Mouse (Mus musculus) liver, embryonic 14.5 days (tissue): ENCODE measurements around the gene Snx19. TPM values are rescaled to one million over a fixed set of nuclear protein-coding genes. Genes with fewer than 3 reads are reported as not detected.

ENCODE experiments used
- ATAC-seq: fragments of 200-750 bp; cut with Nextera tagmentation; 2 replicates; pipeline ENCODE4 v1.8.0; 2017; ENCODE audit warnings: moderate number of reproducible peaks, mild to moderate bottlenecking, moderate library complexity; ENCODE audit not compliant: insufficient read depth
- DNase-seq, 3 experiments: peaks; one replicate each; pipeline ENCODE4 v3.0.0-alpha.2; 2012 to 2013; ENCODE audit warnings: low read depth in 3 of 3, low spot score in 3 of 3
- H3K27ac ChIP-seq: fragments of 300-500 bp; sonication (generic); 2 replicates; pipeline ENCODE4 v1.5.1; 2014; ENCODE audit warnings: moderate library complexity, mild to moderate bottlenecking, control low read depth, inconsistent platforms
- H3K27me3 ChIP-seq: fragments of 300-500 bp; sonication (generic); 2 replicates; pipeline ENCODE4 v1.6.1; 2014; ENCODE audit warnings: mild to moderate bottlenecking, low read length, moderate library complexity; ENCODE audit not compliant: control insufficient read depth, insufficient read depth
- H3K36me3 ChIP-seq: fragments of 300-500 bp; sonication (generic); replicated peaks from 2 replicates; pipeline ENCODE4 v1.6.1; 2014; ENCODE audit warnings: low read depth; ENCODE audit not compliant: control insufficient read depth, insufficient read depth
- H3K4me1 ChIP-seq, 2 experiments: fragments of 200-500 bp in 1 of 2; fragments of 300-500 bp in 1 of 2; sonication (generic) in 1 of 2; replicated peaks; 2 replicates each; pipeline ENCODE4 v1.6.1; 2012 to 2014; ENCODE audit warnings: antibody characterized with exemption in 1 of 2, inconsistent platforms in 1 of 2, low read length in 1 of 2; ENCODE audit not compliant: control insufficient read depth in 2 of 2, insufficient read depth in 2 of 2
- H3K4me2 ChIP-seq: fragments of 300-500 bp; sonication (generic); 2 replicates; pipeline ENCODE4 v1.6.1; 2014; ENCODE audit warnings: low read depth, mild to moderate bottlenecking, control low read depth, moderate library complexity
- H3K4me3 ChIP-seq, 2 experiments: fragments of 200-500 bp in 1 of 2; fragments of 300-500 bp in 1 of 2; sonication (generic) in 1 of 2; 2 replicates each; pipeline ENCODE4 v1.5.1; 2012 to 2014; ENCODE audit warnings: low read depth in 2 of 2, low read length in 2 of 2, mild to moderate bottlenecking in 2 of 2, control low read depth in 1 of 2, inconsistent platforms in 1 of 2, moderate library complexity in 1 of 2; ENCODE audit not compliant: insufficient read depth in 1 of 2
- H3K9ac ChIP-seq: fragments of 300-500 bp; sonication (generic); replicated peaks from 2 replicates; pipeline ENCODE4 v1.6.1; 2014; ENCODE audit warnings: mild to moderate bottlenecking, control low read depth, moderate library complexity
- H3K9me3 ChIP-seq: fragments of 300-500 bp; sonication (generic); 2 replicates; pipeline ENCODE4 v1.6.1; 2016; ENCODE audit warnings: low read length, mixed read lengths; ENCODE audit not compliant: control insufficient read depth
- CTCF ChIP-seq: IDR thresholded peaks from 2 replicates; pipeline ENCODE4 v1.5.1; 2016; ENCODE audit warnings: antibody characterized with exemption, low read depth, control low read depth
- EP300 ChIP-seq: IDR thresholded peaks from 2 replicates; pipeline ENCODE4 v1.6.1; 2016; ENCODE audit warnings: antibody characterized with exemption, low read depth
- WGBS: fragments of 180-500 bp; shearing (Covaris S2); extraction: QIAGEN DNeasy Blood & Tissue Kit; methylation state at CpG from one replicate; pipeline ENCODE4 v1.1.7; 2014; ENCODE audit not compliant: insufficient replicate concordance; 5-methylcytosine and 5-hydroxymethylcytosine counted together
- polyA plus RNA-seq, 2 experiments: library from polyadenylated mRNA; depleted of rRNA in 1 of 2; stranded (reverse) in 1 of 2; unstranded in 1 of 2; fragments of >200 nt; fragmentation: Nextera tagmentation in 1 of 2; extraction: Ambion mirVana in 1 of 2; gene quantifications; 2 replicates each; pipeline versions ENCODE4 v1.2.1 to v1.2.3; 2012 to 2014

The Snx19 gene
- polyA plus RNA-seq, 2 experiments, result 3.2 to 4.4 TPM

- ATAC-seq, result no peak
- H3K9ac ChIP-seq, result no peak overlapping the region
- DNase-seq, result no peak
- H3K27ac ChIP-seq, result no peak overlapping the region
- H3K4me1 ChIP-seq, result no peaks in the 10 kb centered on the region
- H3K9me3 ChIP-seq, result no peaks in the 10 kb centered on the region
- WGBS, result 45% methylated on average over 1 of the region's 1 CpGs
- no peak overlapping the region for H3K4me2 ChIP-seq
- TF ChIP-seq CTCF, result no peak
- TF ChIP-seq EP300, result no peak
- H3K36me3 ChIP-seq, result no peaks in the 10 kb centered on the region
- no peaks in the 10 kb centered on the region for H3K27me3 ChIP-seq
- no peak overlapping the region for H3K4me3 ChIP-seq
Measured at GRCm38 (mm10) chr9:30488384-30488783, 61.5 kb downstream of the Snx19 start.

- H3K4me2 ChIP-seq, result no peak overlapping the region
- no peaks in the 10 kb centered on the region for H3K9me3 ChIP-seq
- no peak overlapping the region for H3K9ac ChIP-seq
- TF ChIP-seq CTCF (no peak), EP300 (no peak)
- no peaks in the 10 kb centered on the region for H3K4me1 ChIP-seq
- H3K27me3 ChIP-seq, result no peaks in the 10 kb centered on the region
- H3K4me3 ChIP-seq, result no peak overlapping the region
- no peaks in the 10 kb centered on the region for H3K36me3 ChIP-seq
- no peak overlapping the region for H3K27ac ChIP-seq
- DNase-seq (no peak), ATAC-seq (no peak)
- 68% methylated on average over 2 of the region's 2 CpGs for WGBS
Measured at GRCm38 (mm10) chr9:30494446-30494845, 67.5 kb downstream of the Snx19 start.

- no peak overlapping the region for H3K4me3 ChIP-seq
- no peaks in the 10 kb centered on the region for H3K4me1 ChIP-seq
- no peaks in the 10 kb centered on the region for H3K27me3 ChIP-seq
- H3K9ac ChIP-seq, result no peak overlapping the region
- H3K4me2 ChIP-seq, result no peak overlapping the region
- DNase-seq, result no peak
- TF ChIP-seq EP300 (no peak), CTCF (no peak)
- 47% methylated on average over 5 of the region's 5 CpGs for WGBS
- no peaks in the 10 kb centered on the region for H3K9me3 ChIP-seq
- H3K27ac ChIP-seq, result no peak overlapping the region
- no peak for ATAC-seq
- H3K36me3 ChIP-seq, result no peaks in the 10 kb centered on the region
Measured at GRCm38 (mm10) chr9:30508966-30509365, 82.1 kb downstream of the Snx19 start.

GRCm38 (mm10) chr9:30515953-30516352 lies 89.0 kb downstream of the Snx19 start:
- DNase-seq, result no peak
- no peak for ATAC-seq
- H3K4me2 ChIP-seq, result no peak overlapping the region
- no peaks in the 10 kb centered on the region for H3K27me3 ChIP-seq
- H3K27ac ChIP-seq, result no peak overlapping the region
- no peaks in the 10 kb centered on the region for H3K4me1 ChIP-seq
- no peak overlapping the region for H3K4me3 ChIP-seq
- no peaks in the 10 kb centered on the region for H3K9me3 ChIP-seq
- H3K36me3 ChIP-seq, result no peaks in the 10 kb centered on the region
- TF ChIP-seq EP300 (no peak), CTCF (no peak)
- no peak overlapping the region for H3K9ac ChIP-seq
